Mouse (Mus musculus) CD4-positive helper T cell, adult 2 months (primary cell): ENCODE measurements around the gene Prkca.
A peak's percentile ranks its signal among the peaks of the same experiment; 100 is the strongest.
"Not testable (repeated sequence)": the region's sequence is repeated elsewhere in the genome, so short reads cannot be mapped to it uniquely, and the experiment has no call there.

ENCODE experiments used
- DNase-seq: peaks from one replicate; pipeline ENCODE4 v3.0.0-alpha.2; 2012; ENCODE audit warnings: low read depth, missing footprints, low spot score

Gene Prkca

GRCm38 (mm10) chr11:108118814-108119213 lies 224.9 kb downstream of the Prkca start:
- no peak for DNase-seq

GRCm38 (mm10) chr11:108118221-108118620 lies 225.5 kb downstream of the Prkca start:
- no peak for DNase-seq

GRCm38 (mm10) chr11:108117360-108118050 lies 226.2 kb downstream of the Prkca start:
- DNase-seq = no peak

GRCm38 (mm10) chr11:108114091-108114490 lies 229.6 kb downstream of the Prkca start:
- DNase-seq = no peak

GRCm38 (mm10) chr11:108112437-108112836 lies 231.3 kb downstream of the Prkca start:
- no peak for DNase-seq

- DNase-seq = no peak
Observed at GRCm38 (mm10) chr11:108104085-108104484, 239.6 kb downstream of the Prkca start.

- peak; percentile 14 for DNase-seq
Observed at GRCm38 (mm10) chr11:108101280-108101950, 242.3 kb downstream of the Prkca start.

DNA sequence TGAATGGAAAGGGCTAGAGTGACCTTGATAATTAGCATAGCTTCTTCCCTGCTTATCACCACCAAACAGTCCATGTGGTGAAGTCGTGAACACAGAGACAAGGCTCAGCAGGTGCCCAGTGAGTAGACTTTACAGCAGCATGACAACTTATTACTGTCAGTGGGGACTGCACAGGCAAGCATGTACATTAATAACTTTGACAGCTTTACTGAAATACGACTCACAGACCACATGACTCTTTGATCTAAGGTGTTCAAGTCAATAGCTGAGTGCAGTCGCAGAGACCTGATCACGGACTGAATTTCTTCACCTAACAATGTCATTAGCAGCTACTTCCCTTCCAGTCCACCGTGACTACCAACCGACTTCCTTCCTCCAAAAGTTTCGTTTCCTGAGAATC lies 245.4 kb downstream of the Prkca start:
- DNase-seq = peak; percentile 41

GRCm38 (mm10) chr11:108094796-108095195 lies 248.9 kb downstream of the Prkca start:
- DNase-seq = peak; percentile 77

DNA sequence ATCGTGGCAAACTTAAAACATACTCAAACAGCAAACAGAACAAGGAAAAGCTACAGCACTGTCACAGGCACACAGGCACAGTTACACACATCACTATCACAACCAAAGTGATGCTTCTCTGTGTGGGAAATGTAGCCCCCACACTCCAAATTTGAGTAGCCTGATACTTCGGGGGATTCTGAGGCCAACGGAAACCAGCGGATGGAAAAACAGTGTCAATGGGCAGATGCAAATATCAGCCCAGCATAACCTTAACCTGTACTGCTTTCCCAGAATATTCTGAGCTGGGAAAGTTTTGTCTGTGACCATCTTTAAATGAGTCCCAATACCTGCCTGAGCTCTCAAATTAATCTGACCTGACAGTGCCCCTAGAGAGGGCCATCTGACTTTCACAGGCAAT lies 250.5 kb downstream of the Prkca start:
- DNase-seq = peak; percentile 28

DNA sequence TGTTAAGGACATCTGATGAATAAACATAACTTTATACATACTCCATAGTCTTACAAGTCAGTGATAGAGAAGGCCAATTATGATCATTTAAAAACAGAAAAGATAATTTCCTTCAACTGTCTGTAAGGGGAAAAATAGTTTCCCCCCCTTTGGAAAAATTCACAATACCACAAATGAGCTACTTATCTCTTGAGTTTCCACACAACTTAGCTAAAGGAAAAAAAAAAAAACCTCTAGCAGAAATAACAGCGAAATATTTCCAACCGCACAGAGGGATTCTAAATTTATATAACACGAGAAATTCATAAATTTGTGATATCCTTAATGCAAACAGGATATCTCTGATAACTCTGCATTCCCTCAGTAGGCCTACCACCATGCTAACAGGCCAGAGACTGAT lies 252.5 kb downstream of the Prkca start:
- DNase-seq = peak; percentile 39

DNA sequence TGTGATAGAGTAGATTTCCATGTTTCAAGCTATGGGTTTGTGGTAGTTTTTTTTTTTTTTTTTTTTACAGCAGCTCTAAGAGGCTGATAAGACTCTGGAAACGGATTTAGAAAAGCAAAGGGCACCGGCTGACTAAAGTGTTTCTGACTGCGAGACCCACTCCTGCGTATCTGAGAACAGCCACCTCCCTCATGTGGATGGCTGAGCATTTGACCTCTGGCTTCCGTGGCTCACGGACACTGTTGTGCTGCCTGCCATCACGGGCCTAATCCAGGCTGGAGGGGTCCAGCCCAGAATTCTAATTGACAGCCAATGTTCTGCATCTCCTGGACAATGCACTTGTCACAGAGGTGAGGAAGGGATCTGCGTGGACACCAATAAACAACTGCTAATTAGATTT lies 253.0 kb downstream of the Prkca start:
- DNase-seq = no peak

GRCm38 (mm10) chr11:108088063-108088462 lies 255.7 kb downstream of the Prkca start:
- peak; percentile 50 for DNase-seq

DNA sequence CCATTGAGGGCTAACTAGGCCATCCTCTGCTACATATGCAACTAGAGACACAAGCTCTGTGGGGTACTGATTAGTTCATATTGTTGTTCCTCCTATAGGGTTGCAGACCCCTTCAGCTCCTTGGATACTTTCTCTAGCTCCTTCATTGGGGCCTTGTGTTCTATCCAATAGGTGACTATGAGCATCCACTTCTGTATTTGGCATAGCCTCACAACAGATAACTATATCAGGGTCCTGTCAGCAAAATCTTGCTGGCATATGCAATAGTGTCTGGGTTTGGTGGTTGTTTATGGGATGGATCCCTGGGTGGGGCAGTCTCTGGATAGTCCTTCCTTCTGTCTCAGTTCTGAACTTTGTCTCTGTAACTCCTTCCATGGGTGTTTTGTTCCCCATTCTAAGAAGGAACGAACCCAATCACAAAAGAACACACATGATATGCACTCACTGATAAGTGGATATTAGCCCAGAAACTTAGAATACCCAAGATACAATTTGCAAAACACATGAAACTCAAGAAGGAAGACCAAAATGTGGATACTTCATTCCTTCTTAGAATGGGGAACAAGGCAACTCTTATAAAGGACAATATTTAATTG lies 256.5 kb downstream of the Prkca start:
- DNase-seq = not testable (repeated sequence)

DNA sequence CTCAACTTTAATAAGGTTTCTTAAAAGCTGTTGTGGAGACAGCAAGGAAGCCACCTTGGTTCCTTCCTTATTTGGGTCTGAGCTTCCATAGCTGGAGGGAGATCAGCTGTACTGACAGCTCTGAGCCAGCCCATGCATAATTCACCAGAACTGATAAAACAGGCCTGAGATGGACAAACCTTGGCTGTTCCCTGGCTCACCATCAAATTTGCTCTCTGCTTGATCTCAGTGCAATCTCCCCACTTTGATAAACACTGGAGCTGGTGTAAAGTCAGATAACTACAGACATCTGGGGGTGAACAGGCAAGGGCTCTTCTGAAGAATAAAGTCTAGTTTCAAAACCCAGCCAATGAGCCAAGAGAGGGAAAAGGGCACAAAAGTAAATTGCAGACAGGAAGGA lies 261.1 kb downstream of the Prkca start:
- DNase-seq = no peak

- no peak for DNase-seq
Observed at GRCm38 (mm10) chr11:108079946-108080650, 263.6 kb downstream of the Prkca start.

DNA sequence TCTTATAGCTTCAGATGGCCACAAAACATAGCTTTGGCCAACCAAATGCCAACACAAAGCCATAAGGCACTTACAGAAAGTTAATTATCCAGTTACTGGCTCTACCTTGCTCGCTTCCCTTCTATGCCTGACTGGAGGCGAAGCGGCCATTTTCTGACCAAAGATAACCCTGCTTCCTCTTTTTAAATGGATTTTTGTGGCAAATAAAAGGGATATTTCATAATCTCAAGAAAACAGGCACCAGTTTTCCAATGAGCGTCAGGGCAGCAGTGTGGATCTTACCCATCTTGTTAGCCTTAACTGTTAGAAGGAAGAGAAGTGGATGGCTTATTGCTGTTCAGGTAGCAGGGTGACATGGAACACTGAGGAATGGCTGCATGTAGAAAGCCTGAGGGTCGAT lies 264.3 kb downstream of the Prkca start:
- no peak for DNase-seq

DNA sequence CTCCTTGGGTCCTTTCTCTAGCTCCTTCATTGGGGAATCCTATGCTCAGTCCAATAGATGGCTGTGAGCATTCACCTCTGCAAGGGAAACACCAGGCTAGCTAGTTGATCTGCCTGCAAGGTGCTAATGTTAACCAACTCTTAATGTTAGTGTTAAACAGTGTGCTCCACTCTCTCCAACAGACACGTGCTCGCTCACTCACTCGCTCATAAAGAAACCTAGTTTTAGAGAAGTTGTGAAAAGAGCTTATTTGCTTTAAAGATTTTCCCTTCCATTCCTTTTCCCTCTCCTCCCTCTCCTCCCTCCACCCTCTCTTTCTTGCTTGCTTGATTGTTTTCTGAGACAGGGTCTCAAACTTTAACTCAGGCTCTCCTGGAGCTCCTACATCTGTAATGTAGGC lies 266.2 kb downstream of the Prkca start:
- DNase-seq = no peak

DNA sequence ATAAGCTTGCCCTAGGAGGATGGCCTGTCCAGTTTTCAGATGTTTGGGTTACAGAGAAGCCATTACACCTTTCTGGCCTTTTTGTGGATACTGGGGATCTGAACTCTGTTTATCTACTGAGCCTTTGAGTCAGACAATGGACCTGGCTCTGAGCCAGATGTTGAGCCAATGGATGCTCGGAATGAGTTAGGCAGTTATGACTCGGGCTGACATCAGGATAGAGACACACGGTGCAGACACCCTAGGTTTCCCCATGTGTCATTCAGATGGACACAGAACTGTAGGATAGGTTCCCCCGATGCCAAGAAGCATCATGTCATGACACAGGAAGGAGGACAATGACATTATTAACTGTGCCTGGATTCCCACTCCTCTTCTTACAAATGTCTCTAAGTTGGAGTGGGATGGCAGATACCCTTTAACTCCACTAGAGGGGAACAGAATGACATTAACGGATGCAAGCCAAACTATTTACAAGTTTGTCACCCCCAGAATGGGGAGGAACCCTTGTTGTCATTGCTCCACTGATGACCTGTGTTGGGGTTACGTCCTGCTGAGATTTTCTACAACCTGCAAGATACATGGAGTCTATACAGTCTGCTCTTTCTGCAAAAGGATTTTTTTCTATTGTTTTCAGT lies 271.0 kb downstream of the Prkca start:
- DNase-seq = no peak

DNA sequence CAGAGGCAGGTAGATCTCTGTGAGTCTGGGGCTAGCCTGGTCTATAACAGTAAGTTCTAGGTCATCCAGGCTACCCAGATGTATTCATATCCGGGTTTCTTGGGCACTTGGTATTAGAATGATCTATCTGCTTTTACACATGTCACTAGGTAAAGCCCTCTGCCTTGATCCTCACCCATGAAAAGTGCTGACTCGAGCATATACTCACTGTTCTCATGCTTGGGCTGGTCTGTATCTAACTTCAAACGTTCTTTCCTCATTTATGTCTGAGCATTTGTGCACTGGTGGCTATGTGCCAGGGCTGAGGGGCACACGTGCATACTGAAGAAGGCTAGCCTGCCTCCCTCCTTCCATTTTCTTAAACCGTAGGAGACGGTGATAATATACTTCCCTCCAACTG lies 272.5 kb downstream of the Prkca start:
- DNase-seq = no peak

DNA sequence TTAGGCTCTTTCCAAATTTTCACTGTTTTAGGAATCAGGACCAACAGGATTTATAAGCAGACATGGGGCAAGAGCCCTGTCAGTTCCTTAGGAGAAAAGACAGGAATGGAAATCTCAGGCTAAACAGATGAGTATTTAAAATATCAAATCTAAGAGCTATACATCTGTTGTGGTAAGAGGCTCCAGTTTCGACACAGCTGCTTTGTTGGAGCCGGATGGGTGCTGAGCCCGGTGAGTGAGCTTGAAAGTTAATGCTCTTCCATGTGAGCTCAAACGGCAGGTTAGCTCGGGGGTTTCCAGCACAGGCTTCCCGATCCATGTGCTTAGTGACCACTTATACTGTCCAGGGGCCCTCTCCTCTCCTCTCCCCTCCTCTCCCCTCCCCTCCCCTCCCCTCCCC lies 273.7 kb downstream of the Prkca start:
- DNase-seq = no peak

DNA sequence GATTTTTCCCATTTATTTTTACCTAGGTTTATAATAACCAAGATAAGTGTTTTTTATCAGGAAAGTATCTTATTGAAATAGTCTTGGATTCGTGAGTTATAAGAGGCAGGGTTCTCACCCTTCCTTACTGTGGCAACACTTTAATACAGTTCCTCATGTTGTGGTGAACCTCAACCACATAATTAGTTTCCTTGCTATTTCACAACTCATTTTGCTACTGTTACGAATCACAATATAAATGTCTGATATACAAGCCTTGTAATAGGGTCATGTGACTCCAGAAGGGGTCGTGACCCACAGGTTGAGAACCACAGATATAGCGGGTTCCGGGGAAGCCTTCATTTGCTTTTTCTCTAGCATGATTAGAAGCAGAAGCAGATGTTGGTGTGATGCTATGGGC lies 275.3 kb downstream of the Prkca start:
- DNase-seq = peak; percentile 50
